Mouse (Mus musculus): ENCODE measurements around the gene Mto1. TPM values are rescaled to one million over a fixed set of nuclear protein-coding genes. Genes with fewer than 3 reads are reported as not detected.
"Not testable (repeated sequence)": the region's sequence is repeated elsewhere in the genome, so short reads cannot be mapped to it uniquely, and the experiment has no call there.

The Mto1 gene
- polyA plus RNA-seq, 1 experiment: 30.4 TPM

GRCm38 (mm10) chr9:78513776-78514500, 65.9 kb downstream of the Mto1 start:
- no peak overlapping the region for H3K4me3 ChIP-seq (ENCODE audit: insufficient read depth, low read length)
- TF ChIP-seq CTCF (IDR thresholded peaks at IDR 0.05; ENCODE audit: extremely low read depth, insufficient read depth, low read length) (no peak), POLR2A (IDR thresholded peaks at IDR 0.05; ENCODE audit: extremely low read depth, insufficient read depth, low read length) (no peak)
- H3K4me1 ChIP-seq (ENCODE audit: control insufficient read depth, insufficient read depth, low read length): no peaks in the 10 kb centered on the region
- H3K27ac ChIP-seq (ENCODE audit: insufficient read depth, low read length): no peak overlapping the region

GRCm38 (mm10) chr9:78514681-78515080, 66.7 kb downstream of the Mto1 start:
- no peaks in the 10 kb centered on the region for H3K4me1 ChIP-seq (ENCODE audit: control insufficient read depth, insufficient read depth, low read length)
- no peak overlapping the region for H3K27ac ChIP-seq (ENCODE audit: insufficient read depth, low read length)
- no peak overlapping the region for H3K4me3 ChIP-seq (ENCODE audit: insufficient read depth, low read length)
- TF ChIP-seq POLR2A (IDR thresholded peaks at IDR 0.05; ENCODE audit: extremely low read depth, insufficient read depth, low read length) (no peak), CTCF (IDR thresholded peaks at IDR 0.05; ENCODE audit: extremely low read depth, insufficient read depth, low read length) (no peak)

- Histone ChIP-seq H3K4me3 (ENCODE audit: insufficient read depth, low read length) (no peak overlapping the region), H3K27ac (ENCODE audit: insufficient read depth, low read length) (no peak overlapping the region), H3K4me1 (ENCODE audit: control insufficient read depth, insufficient read depth, low read length) (peaks cover 5% of the 10 kb centered on the region)
- TF ChIP-seq POLR2A (IDR thresholded peaks at IDR 0.05; ENCODE audit: extremely low read depth, insufficient read depth, low read length): no peak
- no peak for TF ChIP-seq CTCF (IDR thresholded peaks at IDR 0.05; ENCODE audit: extremely low read depth, insufficient read depth, low read length)
Observed at GRCm38 (mm10) chr9:78516125-78516524, 68.1 kb downstream of the Mto1 start.

- not testable (repeated sequence) for H3K4me3 ChIP-seq (ENCODE audit: insufficient read depth, low read length); H3K4me1 ChIP-seq (ENCODE audit: control insufficient read depth, insufficient read depth, low read length); H3K27ac ChIP-seq (ENCODE audit: insufficient read depth, low read length)
Observed at GRCm38 (mm10) chr9:78517237-78517636, 69.2 kb downstream of the Mto1 start.

GRCm38 (mm10) chr9:78520127-78520779, 72.2 kb downstream of the Mto1 start:
- TF ChIP-seq CTCF (IDR thresholded peaks at IDR 0.05; ENCODE audit: extremely low read depth, insufficient read depth, low read length) (no peak), POLR2A (IDR thresholded peaks at IDR 0.05; ENCODE audit: extremely low read depth, insufficient read depth, low read length) (no peak)
- Histone ChIP-seq H3K4me1 (ENCODE audit: control insufficient read depth, insufficient read depth, low read length) (peaks cover 5% of the 10 kb centered on the region), H3K4me3 (ENCODE audit: insufficient read depth, low read length) (peak overlapping the region; percentile 36), H3K27ac (ENCODE audit: insufficient read depth, low read length) (no peak overlapping the region)

GRCm38 (mm10) chr9:78520780-78521601, 73.0 kb downstream of the Mto1 start:
- H3K4me3 ChIP-seq (ENCODE audit: insufficient read depth, low read length): peak overlapping the region; percentile 36
- TF ChIP-seq CTCF (IDR thresholded peaks at IDR 0.05; ENCODE audit: extremely low read depth, insufficient read depth, low read length) (no peak), POLR2A (IDR thresholded peaks at IDR 0.05; ENCODE audit: extremely low read depth, insufficient read depth, low read length) (no peak)
- H3K4me1 ChIP-seq (ENCODE audit: control insufficient read depth, insufficient read depth, low read length): peaks cover 5% of the 10 kb centered on the region
- H3K27ac ChIP-seq (ENCODE audit: insufficient read depth, low read length): no peak overlapping the region

GRCm38 (mm10) chr9:78521689-78522088, 73.7 kb downstream of the Mto1 start:
- peaks cover 5% of the 10 kb centered on the region for H3K4me1 ChIP-seq (ENCODE audit: control insufficient read depth, insufficient read depth, low read length)
- TF ChIP-seq POLR2A (IDR thresholded peaks at IDR 0.05; ENCODE audit: extremely low read depth, insufficient read depth, low read length): no peak
- TF ChIP-seq CTCF (IDR thresholded peaks at IDR 0.05; ENCODE audit: extremely low read depth, insufficient read depth, low read length): no peak
- H3K27ac ChIP-seq (ENCODE audit: insufficient read depth, low read length): no peak overlapping the region
- no peak overlapping the region; the same call in 1 of the 2 replicates for H3K4me3 ChIP-seq (ENCODE audit: insufficient read depth, low read length)

Other genes starting within 250 kb of the Mto1 start
- gene Gsta1, start 217.6 kb upstream of the Mto1 start, polyA plus RNA-seq (2012; rRNA removed): not detected in 2 replicates
- gene Gm3776, start 191.1 kb upstream of the Mto1 start, polyA plus RNA-seq (2012; rRNA removed): not detected in 2 replicates
- gene Gm10639, start 158.3 kb upstream of the Mto1 start, polyA plus RNA-seq (2012; rRNA removed): not detected in 2 replicates
- gene Omt2a, start 133.4 kb upstream of the Mto1 start, polyA plus RNA-seq (2012; rRNA removed): not detected in 2 replicates
- not detected in 2 replicates for gene Omt2b, start 120.6 kb upstream of the Mto1 start, polyA plus RNA-seq (2012; rRNA removed)
- gene Gsta2, start 92.4 kb upstream of the Mto1 start, polyA plus RNA-seq (2012; rRNA removed): 0.28 and 0.44 TPM in 2 replicates
- 0.26 TPM in 1 of 2 replicates, not detected in the other for gene Dppa5a, start 80.0 kb upstream of the Mto1 start, polyA plus RNA-seq (2012; rRNA removed)
- gene Ooep, start 69.5 kb upstream of the Mto1 start, polyA plus RNA-seq (2012; rRNA removed): 0.06 and 0.08 TPM in 2 replicates
- 0.21 and 0.27 TPM in 2 replicates for gene Ddx43, start 52.4 kb upstream of the Mto1 start, polyA plus RNA-seq (2012; rRNA removed)
- gene Cgas, start 5.0 kb upstream of the Mto1 start, polyA plus RNA-seq (2012; rRNA removed): 0.61 and 0.96 TPM in 2 replicates
- gene Gm17324, start 578 bp downstream of the Mto1 start, polyA plus RNA-seq (2012; rRNA removed): 1.0 and 1.1 TPM in 2 replicates
- 3,308 and 3,313 TPM in 2 replicates for gene Eef1a1, start 40.9 kb downstream of the Mto1 start, polyA plus RNA-seq (2012; rRNA removed)
- 17.4 and 18.1 TPM in 2 replicates for gene Slc17a5, start 139.8 kb downstream of the Mto1 start, polyA plus RNA-seq (2012; rRNA removed)
- gene Cd109, start 167.3 kb downstream of the Mto1 start, polyA plus RNA-seq (2012; rRNA removed): 0.31 and 0.53 TPM in 2 replicates

Data from cortical plate, adult 2 months (tissue).